Mouse (Mus musculus): ENCODE results near the gene Lrrc71. TPM values are rescaled to one million over a fixed set of nuclear protein-coding genes. Genes with fewer than 3 reads are reported as not detected.

Gene Lrrc71
- total RNA-seq, 2 experiments from 2014 or later, result 0.29 to 0.50 TPM

DNA sequence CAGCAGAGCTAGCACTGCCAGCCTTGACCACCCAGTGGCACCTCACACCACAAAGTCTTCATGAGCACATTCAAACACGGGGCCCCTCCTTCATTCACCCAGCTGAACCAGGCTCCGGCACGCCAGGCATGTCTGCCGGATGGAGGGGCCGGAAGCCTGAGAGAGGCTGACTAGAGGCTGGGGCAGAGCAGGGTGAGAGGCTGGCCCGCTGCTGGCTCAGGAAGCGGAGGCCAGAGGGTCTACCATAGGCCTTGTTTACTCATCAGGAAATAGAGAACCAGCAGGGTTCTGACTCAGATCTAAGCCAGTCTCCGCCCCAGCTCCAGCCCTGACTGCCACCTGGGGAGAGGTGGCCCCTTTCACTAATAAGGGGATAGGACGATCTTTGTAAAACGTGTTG, 16.7 kb upstream of the Lrrc71 start:
- intact Hi-C loops (cut with DNase I), result no loop called here
- peak; percentile 57 to 62 for DNase-seq

DNA sequence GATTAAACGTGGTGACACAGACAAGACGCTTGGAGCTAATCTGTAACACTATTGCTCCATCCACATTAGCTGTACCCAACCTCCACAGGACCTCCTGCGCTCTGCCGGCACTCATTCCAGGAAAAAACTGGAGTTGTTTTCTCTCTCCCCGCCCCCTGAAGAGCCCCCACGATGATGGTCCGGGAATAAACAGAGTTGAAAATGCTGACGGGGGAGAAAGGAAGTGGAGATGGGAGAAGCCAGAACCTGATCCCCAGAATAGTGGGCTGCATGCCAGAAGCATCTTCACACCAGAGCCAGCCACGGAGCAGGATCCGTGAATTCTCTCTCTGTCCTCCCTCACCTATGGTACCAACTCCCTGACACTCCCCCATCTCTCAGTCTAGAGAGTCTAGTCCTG, 16.1 kb upstream of the Lrrc71 start:
- peak; percentile 36 to 62 for DNase-seq
- intact Hi-C loops (cut with DNase I), result no loop called here

GRCm38 (mm10) chr3:87763683-87764289, 15.4 kb upstream of the Lrrc71 start:
- peak; percentile 90 for DNase-seq
- intact Hi-C loops (cut with DNase I), result no loop called here

DNA sequence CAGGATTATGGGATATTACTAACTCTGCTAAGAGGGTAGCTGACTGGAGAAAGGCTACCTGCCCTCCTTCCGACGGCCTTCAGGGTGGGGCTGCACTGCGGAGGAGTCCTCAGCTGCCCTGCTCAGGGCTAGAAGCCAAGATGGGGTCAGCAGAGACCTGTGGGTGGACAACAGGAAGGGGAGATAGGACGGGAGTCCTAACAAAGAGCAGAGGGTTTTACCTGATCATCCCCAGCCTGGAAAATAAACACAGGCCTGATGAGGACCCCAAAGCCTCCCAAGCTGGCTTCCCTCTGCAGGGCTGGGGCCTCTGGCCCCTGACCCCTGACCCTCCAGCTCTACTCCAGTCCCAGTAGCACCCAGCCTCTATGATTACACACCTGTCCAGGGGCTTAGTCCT, 14.8 kb upstream of the Lrrc71 start:
- no peak for DNase-seq

DNA sequence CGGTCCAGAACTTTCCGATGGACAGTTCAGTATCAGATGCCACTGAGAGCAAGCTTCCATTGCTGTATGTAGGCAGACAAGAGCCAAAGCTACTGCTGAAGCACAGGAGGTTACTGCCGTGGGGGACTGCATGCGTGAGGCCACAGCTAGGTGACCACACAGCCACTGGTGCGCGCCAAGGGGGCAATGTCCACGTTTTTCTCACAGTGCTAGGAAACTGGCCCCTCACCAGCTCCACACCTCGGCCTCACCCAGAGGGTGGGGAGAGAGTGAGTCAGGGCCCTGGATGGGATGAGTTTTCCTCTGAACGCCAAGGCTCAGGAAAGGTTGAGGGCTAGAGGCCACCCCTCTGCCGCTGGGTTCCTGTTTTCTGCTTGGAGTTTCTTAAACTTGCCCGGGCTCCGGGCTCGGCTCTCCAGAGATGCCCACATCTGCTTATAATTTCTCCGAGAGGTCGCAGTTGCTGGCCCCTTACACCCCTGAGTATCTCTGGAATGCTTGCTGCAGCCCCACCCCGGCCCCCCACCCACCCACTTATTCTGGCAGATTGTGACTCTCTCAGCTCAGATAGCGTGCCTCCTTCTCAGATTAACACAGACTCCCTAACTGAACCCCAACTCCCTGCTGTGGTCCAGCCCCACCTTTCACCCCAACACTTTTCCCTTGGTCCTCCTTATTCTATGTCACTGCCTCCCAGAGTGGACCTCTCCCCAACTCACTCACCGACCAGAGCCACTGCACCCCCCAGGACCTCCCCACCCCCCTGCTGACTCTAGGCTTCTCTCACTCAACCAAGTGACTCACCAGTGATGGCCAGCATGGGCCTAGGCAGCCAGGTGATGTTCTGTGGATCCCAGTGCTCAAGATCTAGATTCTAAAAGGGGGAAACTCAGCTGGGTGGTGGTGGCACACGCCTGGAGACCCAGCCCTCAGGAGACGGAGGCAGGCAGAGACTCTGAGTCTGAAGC, 13.3 kb upstream of the Lrrc71 start:
- intact Hi-C loops (cut with DNase I), result no loop called here
- no peak for DNase-seq

More for the DNA sequence above, 14.8 kb upstream of the Lrrc71 start:
- intact Hi-C loops (cut with DNase I), result no loop called here

DNA sequence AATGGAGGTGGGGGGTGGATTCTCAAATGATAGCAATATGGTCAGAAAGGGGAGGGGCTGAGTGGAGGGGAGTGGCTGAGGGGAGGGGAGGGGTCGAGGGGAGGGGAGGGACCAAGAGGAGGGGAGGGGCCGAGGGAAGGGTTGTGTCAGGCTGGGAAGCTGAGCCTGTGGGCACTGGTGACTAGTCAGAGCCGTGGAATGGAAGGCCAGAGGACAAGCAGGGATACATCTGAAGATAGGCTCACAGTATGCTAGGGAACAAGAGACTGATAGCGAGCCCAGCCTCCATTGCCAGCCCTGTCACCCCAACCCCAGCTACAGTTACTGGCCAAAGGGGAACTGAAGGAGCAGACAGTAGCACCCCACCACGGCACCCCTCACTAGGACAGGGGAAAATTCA, 10.2 kb upstream of the Lrrc71 start:
- no peak for DNase-seq
- intact Hi-C loops (cut with DNase I), result no loop called here

GRCm38 (mm10) chr3:87756488-87756887, 8.1 kb upstream of the Lrrc71 start:
- intact Hi-C loops (cut with DNase I), result loop anchor here (1.0 kb wide), 2 partner anchors 13 to 61 kb away; no protein-coding TSS in a partner anchor
- DNase-seq, result no peak

- intact Hi-C loops (cut with DNase I), result loop anchor here (1.0 kb wide), 2 partner anchors 13 to 61 kb away; no protein-coding TSS in a partner anchor
Observed at GRCm38 (mm10) chr3:87755964-87756363, 7.5 kb upstream of the Lrrc71 start.

DNA sequence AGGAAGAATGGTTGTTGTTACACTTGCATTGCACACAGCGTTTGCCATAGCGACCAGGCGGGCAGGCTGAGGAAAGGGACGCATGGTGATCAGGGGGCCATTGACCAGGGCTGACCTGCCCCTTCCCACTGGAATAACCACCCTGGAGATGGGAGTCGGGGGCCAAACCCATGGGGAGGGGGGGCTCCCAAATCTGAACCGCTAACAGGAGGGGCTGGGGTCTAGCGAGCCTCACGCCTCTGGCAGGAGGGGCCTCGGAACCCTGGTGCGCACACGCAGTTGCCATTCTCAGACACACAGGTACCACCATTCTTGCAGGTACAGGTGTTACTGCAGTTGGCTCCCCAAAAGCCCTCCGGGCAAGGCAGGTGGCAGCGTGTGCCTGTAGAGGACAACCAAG, 5.4 kb upstream of the Lrrc71 start:
- intact Hi-C loops (cut with DNase I), result no loop called here

More at GRCm38 (mm10) chr3:87755964-87756363, 7.5 kb upstream of the Lrrc71 start:
- peak; percentile 89 to 93 for DNase-seq

GRCm38 (mm10) chr3:87752567-87752966, 4.1 kb upstream of the Lrrc71 start:
- intact Hi-C loops (cut with DNase I), result no loop called here
- DNase-seq, result no peak

More for the DNA sequence above, 5.4 kb upstream of the Lrrc71 start:
- no peak for DNase-seq

- intact Hi-C loops (cut with DNase I), result no loop called here
Observed at GRCm38 (mm10) chr3:87749977-87750376, 1.6 kb upstream of the Lrrc71 start.

DNA sequence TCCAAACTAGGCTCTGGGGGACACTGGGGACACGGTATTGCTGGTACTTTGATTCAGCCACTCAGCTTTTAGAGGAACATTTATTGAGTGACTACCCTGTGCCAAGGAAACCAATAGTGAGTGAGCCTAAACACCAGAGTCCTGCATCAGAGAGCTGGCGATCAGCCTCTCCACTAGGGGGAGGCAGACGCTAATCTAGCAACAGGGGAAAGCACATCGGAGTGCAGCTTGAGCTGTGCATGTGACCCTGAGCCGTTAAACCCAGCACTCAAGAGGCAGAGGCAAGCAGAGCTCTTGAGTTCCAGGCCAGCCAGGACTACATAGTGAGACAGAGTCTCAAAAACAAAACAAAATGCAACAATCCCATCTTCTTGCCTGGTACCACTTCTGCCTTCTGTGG, 611 bp upstream of the Lrrc71 start:
- intact Hi-C loops (cut with DNase I), result no loop called here
- DNase-seq, result peak; percentile 69

More at GRCm38 (mm10) chr3:87749977-87750376, 1.6 kb upstream of the Lrrc71 start:
- DNase-seq, result no peak

DNA sequence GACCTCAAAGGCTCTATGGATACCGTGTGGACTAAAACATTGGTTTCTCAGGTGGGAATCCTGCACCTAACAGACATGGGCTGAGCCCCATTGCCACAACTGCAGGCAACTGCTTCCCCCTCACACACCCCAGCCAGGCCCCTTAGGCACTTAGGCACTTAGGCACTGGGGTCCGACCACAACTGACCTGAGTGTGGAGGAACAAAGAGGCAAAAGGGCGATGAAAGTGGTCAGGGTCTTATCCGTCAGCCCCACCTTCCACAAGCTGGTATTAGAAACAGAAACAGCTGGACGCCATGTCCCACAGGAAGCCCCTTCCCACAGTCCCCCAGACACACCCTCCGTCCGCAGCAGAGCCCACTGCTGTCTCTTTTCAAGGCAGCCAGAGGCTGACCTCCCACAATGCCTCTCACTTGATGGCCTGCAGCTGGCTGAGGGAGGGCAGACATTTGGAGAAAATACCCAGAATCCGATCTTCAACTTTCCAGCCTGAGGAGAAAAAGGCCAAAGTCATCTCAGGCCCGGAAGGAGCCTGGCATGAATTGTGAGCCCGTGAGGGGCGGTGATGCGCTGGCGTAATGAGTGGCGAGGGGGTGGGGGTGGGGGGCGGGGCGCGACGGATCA, 3.3 kb downstream of the Lrrc71 start:
- intact Hi-C loops (cut with DNase I), result no loop called here
- DNase-seq, result peak in 1 of 2 experiments; percentile 57

GRCm38 (mm10) chr3:87743927-87744326, 4.5 kb downstream of the Lrrc71 start:
- intact Hi-C loops (cut with DNase I), result no loop called here
- no peak for DNase-seq

- intact Hi-C loops (cut with DNase I), result no loop called here
- no peak for DNase-seq
Observed at GRCm38 (mm10) chr3:87742735-87743134, 5.7 kb downstream of the Lrrc71 start.

- intact Hi-C loops (cut with DNase I), result no loop called here
- DNase-seq, result no peak
Observed at GRCm38 (mm10) chr3:87742013-87742412, 6.4 kb downstream of the Lrrc71 start.

DNA sequence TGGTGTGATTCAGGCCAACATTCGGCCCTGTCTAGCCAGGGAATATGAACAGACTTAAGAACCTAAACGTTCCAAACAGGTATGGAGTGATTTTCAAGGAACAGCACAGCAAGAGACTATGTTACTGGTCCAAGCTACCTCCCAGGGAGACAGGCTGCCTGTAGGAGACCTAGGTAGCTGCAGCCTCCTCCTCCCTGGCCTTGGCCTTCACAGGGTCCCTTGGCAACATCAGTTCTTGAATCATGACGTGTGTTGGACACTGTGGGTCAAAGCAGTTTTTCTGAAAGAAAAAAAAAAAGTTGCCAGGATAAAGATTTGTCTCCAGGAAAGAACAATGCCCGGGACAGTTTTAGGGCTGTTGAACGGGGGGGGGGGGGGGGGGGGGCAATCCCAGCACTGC, 9.5 kb downstream of the Lrrc71 start:
- intact Hi-C loops (cut with DNase I), result no loop called here
- no peak for DNase-seq

- DNase-seq, result no peak
- intact Hi-C loops (cut with DNase I), result no loop called here
Observed at GRCm38 (mm10) chr3:87735335-87735734, 13.1 kb downstream of the Lrrc71 start.

DNA sequence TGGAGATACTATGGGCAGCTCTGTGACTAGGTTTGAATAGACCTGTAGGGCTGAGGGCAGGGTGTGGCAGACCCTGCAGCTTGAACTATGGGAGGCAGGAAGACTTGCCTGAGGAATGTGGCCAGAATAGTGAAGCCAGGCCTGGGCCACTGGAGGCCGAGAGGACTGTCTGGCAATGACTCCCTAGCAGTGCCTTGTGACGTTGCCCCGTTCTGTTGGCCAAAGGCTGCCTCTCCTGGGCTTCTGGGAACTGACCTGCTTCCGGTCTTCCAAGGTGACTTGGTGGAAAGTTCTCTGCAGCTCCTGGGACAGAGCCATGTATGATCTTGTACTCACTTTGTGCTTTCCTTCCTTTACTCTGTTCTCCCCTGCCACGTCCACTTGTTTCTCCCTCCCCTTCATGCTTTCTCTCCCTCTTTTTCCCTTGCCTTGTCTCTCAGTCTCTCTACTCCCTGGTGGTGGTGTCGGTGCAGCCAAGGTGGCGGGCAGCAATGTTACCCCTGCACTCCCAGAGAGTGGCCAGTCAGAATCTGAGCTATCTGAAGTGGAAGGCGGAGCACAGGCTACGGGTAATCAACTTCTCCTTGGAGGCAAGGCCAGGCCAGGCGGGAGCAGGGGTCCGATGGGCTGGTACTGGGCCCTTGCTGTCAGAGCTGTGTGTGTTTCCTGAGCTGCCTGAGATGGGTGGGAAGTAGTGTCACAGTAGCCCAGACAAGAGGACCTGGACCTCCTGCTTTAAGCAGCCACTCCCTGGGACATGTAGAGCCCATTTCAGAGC, 14.3 kb downstream of the Lrrc71 start:
- DNase-seq, result no peak
- intact Hi-C loops (cut with DNase I), result no loop called here

DNA sequence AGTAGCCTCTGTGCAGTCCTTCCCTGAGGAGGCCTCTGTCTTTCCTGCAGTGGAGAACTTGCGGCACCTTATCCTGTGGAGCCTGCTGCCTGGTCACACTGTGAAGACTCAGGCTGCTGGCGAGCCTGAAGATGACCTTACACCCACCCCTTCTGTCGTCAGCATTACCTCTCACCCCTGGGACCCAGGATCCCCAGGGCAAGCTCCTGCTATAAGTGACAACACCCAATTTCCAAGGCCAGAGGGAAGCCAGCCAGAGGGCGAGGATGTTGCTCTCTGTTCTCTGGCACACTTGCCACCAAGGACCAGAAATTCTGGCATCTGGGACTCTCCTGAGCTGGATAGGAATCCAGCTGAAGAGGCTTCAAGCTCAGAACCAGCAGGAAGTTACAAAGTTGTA, 15.3 kb downstream of the Lrrc71 start:
- intact Hi-C loops (cut with DNase I), result no loop called here
- no peak for DNase-seq

Measured in heart, postnatal 10 days (tissue).